Mouse (Mus musculus) regulatory T cell (primary cell): ENCODE measurements around the gene Zhx3.

ENCODE experiments used
- in situ Hi-C: fragments of 300-600 bp; cut with MboI, MseI; formaldehyde crosslinking; loops from one replicate; pipeline ENCODE4 v1.15.1; 2025; ENCODE audit warnings: high pct_unique_total_duplicates

Zhx3 gene

DNA sequence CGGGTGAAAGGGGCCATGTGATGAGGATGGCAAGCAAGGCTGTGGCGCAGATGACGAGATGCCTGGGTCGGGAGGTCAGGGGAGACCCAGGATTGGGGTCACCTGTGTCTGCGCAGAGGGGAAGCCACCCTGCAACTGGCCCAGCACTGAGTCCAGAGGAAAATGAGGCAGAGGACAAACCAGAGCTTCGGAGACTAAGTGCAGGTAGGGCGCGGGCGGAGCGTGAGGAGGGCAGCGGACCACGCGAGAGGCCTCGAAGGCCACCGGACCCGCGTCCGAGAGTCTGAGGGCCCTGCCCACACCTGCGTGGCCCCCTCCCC is 142.0 kb downstream of the Zhx3 start:
- in situ Hi-C loops, result no loop called here

DNA sequence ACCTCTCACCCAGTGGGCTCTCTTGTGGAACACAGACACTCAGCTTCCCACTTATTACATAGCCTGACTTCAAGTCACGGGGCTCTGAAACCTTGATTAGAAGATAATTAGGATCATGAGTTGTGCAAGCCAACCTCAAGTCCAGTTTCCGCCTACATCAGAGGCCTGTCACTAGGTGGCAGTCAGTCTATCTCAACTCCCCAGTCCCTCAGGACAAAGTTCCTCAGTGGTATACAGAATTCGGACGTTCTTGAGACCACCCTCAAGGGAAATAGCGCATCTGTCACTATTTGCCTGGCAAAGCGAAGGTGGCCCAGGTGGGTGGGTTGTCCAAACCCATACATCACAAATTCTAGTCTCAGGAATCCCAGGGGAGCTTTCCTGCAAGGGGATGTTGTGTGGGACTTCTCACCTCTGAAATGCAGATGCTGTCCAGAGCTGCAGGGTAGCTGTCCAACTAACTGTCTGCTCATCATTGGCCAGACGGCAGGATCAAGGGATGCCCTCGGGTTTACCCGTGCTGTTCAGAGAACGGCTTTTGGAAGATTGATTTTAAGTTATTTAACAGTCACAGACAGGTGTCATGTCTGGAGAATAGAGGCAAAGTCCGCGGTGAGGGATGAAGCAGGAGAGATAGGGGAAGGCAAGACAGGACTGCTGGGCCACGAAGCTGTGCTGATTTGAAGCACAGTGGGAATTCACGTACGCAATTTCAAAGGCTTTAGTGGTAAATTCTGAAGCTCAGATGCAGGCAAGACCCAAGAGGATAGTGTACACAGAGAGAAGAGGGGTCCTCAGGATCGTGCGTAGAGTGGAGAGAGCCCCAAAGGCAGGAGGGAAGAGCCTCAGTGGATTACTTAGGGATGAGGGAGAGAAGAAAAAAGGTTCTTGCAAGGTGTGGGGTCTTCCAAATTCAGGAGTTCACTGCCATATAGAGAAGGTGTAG is 142.7 kb downstream of the Zhx3 start:
- in situ Hi-C loops, result no loop called here

DNA sequence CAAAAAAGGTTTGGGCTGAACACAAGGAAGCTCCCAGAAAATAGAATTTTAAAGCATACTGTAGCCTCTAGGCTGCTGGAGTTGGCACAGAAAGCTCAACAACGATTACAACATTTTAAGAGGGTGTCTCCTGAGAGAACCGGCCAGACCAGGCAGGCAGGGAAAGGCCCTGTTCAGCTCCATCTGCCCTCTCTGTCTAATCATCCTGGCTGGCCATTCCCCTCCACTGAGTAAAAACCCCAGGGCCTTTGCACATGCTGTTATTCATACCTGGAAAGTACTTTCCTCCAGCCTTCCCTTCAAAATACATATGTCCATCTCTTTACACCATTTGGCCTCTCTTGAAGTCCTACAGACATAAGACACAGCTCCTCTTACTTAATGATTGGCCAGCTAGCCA is 143.4 kb downstream of the Zhx3 start:
- in situ Hi-C loops, result no loop called here

DNA sequence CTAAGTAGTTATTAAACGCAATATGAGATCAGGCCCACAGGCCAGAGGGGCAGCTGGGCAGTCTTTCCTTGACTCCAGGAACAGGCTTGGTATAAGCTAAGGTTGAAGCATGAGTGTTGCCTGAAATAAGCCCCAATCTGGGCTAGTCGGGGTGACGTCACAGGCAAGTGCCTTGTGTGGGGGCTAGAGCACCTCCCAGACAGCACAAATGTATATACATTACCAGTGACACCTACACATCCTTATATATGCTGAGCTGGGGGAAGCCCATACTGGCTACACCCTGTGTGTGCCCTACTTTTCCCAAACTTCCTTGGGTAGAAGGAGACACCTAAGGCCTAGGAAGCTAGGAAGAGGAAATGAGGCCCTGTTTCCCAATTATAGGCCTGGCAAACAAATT is 143.8 kb downstream of the Zhx3 start:
- in situ Hi-C loops, result no loop called here

DNA sequence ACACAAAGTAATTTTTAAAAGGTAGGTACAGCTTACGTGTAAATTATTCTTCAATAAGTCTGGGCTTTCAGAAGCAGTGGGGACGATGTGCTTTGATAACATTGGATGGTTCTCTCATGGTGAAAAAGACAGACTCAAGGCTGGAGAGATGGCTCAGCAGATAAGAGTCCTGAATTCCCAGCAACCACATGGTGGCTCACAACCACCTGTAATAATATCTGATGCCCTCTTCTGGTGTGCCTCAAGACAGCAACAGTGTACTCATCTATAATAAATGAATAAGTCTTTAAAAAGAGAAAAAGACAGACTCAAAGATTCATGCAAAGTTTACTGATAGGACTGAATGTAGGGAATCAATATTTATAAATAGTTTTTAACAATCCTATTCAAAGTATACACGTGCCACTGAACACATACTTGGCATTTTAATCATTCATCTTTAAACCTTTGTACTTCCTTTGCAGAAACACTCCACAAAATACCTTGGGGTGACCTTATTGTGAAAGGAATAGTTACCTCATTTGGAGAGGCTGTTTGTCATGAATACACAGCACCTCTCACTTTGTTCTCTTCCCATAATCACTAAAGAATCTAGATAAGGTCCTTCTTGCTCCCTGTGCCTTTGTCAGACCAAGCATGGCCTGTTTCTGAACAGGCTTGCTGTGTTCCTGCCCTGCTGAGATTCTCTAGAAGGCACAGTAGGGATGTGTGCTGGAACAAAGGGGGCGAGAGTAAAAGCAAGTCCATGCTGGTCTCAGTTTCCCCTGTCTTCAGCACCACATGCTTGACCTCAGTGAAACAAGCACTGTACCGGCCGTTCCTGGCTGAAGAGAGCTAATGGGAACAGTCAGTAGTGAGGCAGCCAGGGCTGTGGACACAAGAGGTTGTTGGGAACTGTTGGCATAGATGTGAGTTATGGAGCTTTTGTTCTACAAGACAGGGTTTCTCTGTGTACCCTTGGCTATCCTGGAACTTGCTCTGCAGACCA is 146.6 kb downstream of the Zhx3 start:
- in situ Hi-C loops, result no loop called here

DNA sequence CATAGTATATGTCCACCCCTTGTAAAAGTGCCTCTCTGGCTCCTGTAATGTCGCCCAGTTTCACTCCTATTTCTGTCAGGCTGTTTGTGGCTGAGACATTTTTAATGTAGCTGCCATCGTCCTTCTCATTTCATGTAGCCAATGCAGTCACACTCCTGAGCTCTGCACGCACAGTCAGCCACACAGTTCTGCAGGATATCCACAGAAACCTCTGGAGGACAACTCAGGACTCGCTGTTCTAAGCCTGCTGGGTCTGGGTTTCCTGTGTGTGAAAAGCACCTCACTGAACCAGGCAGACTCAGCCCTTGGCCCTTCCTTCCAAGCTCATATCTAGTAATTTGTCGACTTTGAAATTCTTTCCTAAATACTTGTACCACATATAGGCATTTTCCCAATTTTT is 148.3 kb downstream of the Zhx3 start:
- in situ Hi-C loops, result no loop called here

DNA sequence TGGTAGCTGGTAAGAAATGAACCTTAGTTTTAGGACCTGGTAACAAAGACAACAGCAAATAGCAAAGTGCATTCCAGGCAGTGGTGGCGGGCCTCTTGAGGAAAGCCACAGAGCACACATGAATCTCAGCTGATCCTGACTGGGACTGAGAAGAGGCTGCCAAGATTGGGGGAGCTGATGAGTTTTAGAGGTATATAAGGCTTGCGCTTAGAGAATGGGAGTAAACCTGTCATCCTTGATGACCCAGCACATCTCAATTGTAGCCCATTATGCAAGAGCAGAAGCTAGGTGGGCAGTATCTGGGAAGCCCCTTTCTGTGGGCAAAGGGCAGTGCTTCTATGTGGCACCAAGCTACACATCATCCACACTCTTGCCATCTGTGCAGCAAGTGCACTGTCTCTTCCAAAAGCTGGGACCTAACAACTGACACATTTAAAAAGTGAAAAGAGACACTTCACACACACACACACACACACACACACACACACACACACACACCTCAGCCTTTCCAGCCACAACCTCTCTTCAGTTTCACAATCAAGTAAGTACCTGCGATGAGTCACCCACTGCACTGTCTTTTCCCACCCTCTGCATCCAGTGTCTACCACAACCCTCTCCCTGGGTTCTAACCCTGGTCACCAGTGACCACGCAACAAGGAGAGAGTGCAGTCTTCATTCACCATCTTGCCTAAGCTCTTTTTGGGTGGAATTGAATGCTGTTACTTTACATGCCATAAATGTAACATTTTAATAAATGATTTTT is 149.0 kb downstream of the Zhx3 start:
- in situ Hi-C loops, result no loop called here

DNA sequence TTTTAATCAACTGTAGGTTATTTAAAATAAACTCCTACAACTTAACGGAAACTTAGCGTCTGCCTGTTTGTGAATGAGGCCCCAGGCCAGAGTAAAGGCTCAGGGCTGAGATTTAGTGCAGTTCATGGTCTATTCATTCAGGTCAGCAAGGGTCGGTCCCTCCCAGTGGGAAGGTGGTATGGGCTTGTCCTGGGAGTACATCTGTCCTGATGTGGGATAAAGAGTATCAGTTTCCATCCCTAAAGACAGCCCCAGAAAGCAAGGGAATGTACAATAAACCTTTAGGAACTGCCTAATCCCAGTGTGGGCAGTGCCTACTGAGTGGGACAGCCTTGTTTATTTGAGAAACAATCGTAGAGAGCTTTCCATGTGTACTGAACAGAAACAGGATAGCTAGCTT is 150.1 kb downstream of the Zhx3 start:
- in situ Hi-C loops, result no loop called here

DNA sequence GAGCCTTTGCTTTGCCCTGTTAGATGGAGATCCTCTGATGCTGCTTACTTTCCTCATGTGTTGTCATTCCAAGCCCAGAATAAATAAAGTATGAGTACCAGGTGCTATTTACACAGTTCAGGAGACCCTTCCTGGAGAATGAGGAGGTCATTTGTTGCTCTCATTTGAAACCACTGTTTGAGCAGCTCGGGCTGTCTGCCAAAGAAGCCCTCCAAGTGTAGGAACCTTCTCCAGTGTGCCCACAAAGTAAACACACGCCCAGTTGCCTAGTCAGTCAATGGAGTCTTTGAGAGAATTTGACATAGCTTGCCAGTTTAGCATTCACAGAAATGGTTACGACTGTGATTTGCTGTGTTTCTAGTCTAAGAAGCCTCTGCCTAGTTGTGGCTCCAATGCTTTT is 154.0 kb downstream of the Zhx3 start:
- in situ Hi-C loops, result loop anchor here (5.0 kb wide), 1 partner anchor 163 kb away; the partner anchor contains the start of gene Lpin3

DNA sequence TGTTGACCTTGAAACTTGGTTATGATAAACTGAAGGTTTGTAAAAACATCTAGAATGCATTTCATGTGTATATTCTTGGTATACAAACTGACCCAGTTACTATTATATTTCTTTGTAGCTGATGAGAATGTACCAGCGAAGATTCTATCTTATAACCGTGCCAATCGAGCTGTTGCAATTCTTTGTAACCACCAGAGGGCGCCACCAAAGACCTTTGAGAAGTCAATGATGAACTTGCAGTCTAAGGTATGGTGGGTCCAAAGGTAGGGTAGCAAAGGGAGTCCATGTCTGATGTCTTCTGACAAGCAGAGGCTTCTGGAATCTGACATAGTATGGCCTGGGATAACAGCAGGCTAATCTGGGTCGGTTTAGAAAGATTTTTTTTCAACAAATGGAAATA is 155.5 kb downstream of the Zhx3 start:
- in situ Hi-C loops, result loop anchor here (5.0 kb wide), 1 partner anchor 165 kb away; the partner anchor contains the start of gene Lpin3

DNA sequence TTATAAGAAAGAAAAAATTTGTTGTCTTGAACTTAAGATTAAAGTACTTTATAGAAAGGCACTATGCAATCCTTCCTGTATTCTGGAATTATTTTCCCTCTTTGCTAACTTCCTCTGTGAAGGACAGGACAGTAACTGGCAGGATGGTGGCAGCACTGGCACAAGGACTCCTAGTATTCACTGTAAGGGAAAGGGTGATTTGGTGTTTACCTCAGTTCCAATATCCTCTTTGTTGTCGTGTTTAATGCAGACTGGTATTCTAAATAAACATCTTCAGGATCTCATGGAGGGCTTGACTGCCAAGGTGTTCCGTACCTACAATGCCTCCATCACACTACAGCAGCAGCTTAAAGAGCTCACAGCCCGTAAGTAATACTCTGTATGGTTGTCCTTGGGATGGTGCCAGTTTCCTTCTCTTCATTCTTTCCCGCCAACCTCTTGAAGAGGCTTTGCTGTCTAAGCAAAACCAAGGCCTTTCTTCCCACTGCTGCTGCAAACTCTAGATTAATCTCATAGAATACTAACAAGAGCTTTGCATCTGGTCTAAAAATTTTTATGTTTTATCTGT is 157.3 kb downstream of the Zhx3 start:
- in situ Hi-C loops, result loop anchor here (5.0 kb wide), 1 partner anchor 167 kb away; the partner anchor contains the start of gene Lpin3

DNA sequence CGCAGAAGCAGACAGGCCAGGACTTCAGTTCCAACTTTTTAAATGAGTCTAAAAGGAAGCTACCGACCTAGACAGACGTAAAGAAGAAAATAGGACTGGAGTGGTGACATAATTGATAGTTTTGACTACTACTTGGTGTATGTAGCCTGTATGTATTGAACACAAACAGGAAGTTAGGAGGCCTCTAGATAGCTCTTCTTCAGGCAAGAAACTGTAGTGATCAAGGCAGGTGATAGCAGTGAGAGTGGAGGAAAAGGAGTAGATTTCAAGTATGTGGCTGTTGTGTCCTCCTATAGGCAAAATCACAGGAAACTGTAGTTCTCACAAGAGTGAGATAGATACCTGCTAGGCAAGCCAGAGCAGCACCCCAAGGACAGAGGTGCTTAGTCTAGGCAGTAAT is 165.1 kb downstream of the Zhx3 start:
- in situ Hi-C loops, result no loop called here

DNA sequence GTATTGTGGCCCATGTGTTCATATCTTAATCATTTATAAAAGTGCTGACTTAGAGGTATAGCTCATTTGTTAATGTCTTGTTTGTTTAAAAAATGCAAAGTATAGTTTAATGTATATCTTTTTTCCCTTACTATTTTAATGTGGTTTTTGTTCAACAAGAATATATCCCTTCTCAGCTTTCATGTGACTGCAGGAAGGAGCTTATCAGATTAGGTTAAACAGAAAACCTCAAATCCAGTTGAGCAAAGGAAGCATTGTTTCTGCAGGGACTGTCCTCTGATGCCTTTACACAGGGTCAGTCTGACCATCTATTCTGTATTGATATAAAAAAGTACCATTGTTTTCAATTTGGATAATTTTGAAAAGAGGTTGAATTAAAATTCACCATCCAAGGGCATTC is 170.0 kb downstream of the Zhx3 start:
- in situ Hi-C loops, result no loop called here

DNA sequence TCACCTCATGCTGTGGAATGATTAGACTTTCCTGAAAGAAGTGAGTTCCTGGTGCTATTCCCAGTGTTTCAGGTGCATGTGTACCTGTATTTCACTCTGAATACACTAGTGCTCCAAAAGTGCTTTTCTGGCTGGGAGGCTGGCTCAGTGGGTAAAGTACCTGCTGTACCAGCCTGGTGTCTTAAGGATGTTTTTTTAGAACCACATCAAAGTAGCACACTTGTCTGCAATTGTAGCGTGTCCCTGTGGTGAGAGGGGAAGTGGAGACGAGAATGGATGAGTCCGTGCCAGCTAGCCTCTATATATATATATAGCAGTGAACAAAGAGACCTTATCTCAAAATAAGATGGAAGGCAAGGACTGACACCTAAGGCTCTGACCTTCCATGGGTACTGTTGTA is 171.2 kb downstream of the Zhx3 start:
- in situ Hi-C loops, result no loop called here

DNA sequence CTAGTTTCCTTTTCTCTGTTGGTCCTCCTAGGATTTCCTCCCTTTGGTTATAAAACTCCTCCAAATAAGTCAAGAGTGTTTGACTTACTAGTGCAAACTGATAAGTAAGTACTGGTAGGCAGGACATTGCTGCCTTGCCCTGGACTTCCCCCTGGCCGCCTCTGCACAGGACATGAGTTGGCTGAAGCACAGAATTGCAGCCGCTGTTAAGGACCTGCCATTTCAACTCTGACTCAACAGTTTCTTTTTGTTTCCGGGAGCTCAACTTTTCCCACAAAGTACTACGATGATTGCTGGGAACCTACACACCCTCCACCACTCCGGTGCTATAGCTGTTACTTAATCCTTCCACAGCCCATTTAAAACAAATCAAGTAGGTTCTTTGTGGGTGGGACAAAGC is 172.5 kb downstream of the Zhx3 start:
- in situ Hi-C loops, result no loop called here
